Mouse (Mus musculus): ENCODE results near the gene Tesc.

Tesc gene

GRCm38 (mm10) chr5:118067572-118067971 lies 40.0 kb downstream of the Tesc start:
- DNase-seq (ENCODE audit: extremely low read depth, insufficient read length, low spot score), result no peak

- no peak for DNase-seq (ENCODE audit: extremely low read depth, insufficient read length, low spot score)
Observed at GRCm38 (mm10) chr5:118067984-118068494, 40.5 kb downstream of the Tesc start.

- peak; percentile 25 for DNase-seq (ENCODE audit: extremely low read depth, insufficient read length, low spot score)
Observed at GRCm38 (mm10) chr5:118069315-118069714, 41.8 kb downstream of the Tesc start.

GRCm38 (mm10) chr5:118071766-118072165 lies 44.2 kb downstream of the Tesc start:
- DNase-seq (ENCODE audit: extremely low read depth, insufficient read length, low spot score), result no peak

GRCm38 (mm10) chr5:118073213-118073773 lies 45.8 kb downstream of the Tesc start:
- DNase-seq (ENCODE audit: extremely low read depth, insufficient read length, low spot score), result no peak

GRCm38 (mm10) chr5:118076721-118077592 lies 49.4 kb downstream of the Tesc start:
- DNase-seq (ENCODE audit: extremely low read depth, insufficient read length, low spot score), result no peak

- DNase-seq (ENCODE audit: extremely low read depth, insufficient read length, low spot score), result no peak
Observed at GRCm38 (mm10) chr5:118078550-118078949, 51.0 kb downstream of the Tesc start.

- DNase-seq (ENCODE audit: extremely low read depth, insufficient read length, low spot score), result peak; percentile 32
Observed at GRCm38 (mm10) chr5:118079354-118079753, 51.8 kb downstream of the Tesc start.

GRCm38 (mm10) chr5:118079839-118080250 lies 52.3 kb downstream of the Tesc start:
- DNase-seq (ENCODE audit: extremely low read depth, insufficient read length, low spot score), result no peak

- no peak for DNase-seq (ENCODE audit: extremely low read depth, insufficient read length, low spot score)
Observed at GRCm38 (mm10) chr5:118081374-118081949, 53.9 kb downstream of the Tesc start.

- no peak for DNase-seq (ENCODE audit: extremely low read depth, insufficient read length, low spot score)
Observed at GRCm38 (mm10) chr5:118081996-118082395, 54.5 kb downstream of the Tesc start.

GRCm38 (mm10) chr5:118083060-118083638 lies 55.6 kb downstream of the Tesc start:
- DNase-seq (ENCODE audit: extremely low read depth, insufficient read length, low spot score), result no peak

- no peak for DNase-seq (ENCODE audit: extremely low read depth, insufficient read length, low spot score)
Observed at GRCm38 (mm10) chr5:118084171-118084727, 56.7 kb downstream of the Tesc start.

GRCm38 (mm10) chr5:118085313-118085712 lies 57.8 kb downstream of the Tesc start:
- DNase-seq (ENCODE audit: extremely low read depth, insufficient read length, low spot score), result no peak

- DNase-seq (ENCODE audit: extremely low read depth, insufficient read length, low spot score), result no peak
Observed at GRCm38 (mm10) chr5:118086956-118087355, 59.4 kb downstream of the Tesc start.

- no peak for DNase-seq (ENCODE audit: extremely low read depth, insufficient read length, low spot score)
Observed at GRCm38 (mm10) chr5:118089102-118089501, 61.6 kb downstream of the Tesc start.

GRCm38 (mm10) chr5:118090101-118090500 lies 62.6 kb downstream of the Tesc start:
- no peak for DNase-seq (ENCODE audit: extremely low read depth, insufficient read length, low spot score)

GRCm38 (mm10) chr5:118090837-118091236 lies 63.3 kb downstream of the Tesc start:
- DNase-seq (ENCODE audit: extremely low read depth, insufficient read length, low spot score), result no peak

- no peak for DNase-seq (ENCODE audit: extremely low read depth, insufficient read length, low spot score)
Observed at GRCm38 (mm10) chr5:118093321-118094035, 65.9 kb downstream of the Tesc start.

GRCm38 (mm10) chr5:118095433-118095832 lies 67.9 kb downstream of the Tesc start:
- DNase-seq (ENCODE audit: extremely low read depth, insufficient read length, low spot score), result no peak

Data from 3134 (cell line).